Mouse (Mus musculus) CH12.LX (cell line): Measurements from ENCODE around the gene Ptgir.

Experiments used
- BHLHE40 ChIP-seq: IDR thresholded peaks from 2 replicates; pipeline ENCODE4 v1.6.1; 2011; ENCODE audit warnings: mild to moderate bottlenecking, low read depth, low read length, improper control_type of control experiment
- CHD2 ChIP-seq: IDR thresholded peaks from 2 replicates; pipeline ENCODE4 v1.6.1; 2011; ENCODE audit warnings: low read length, improper control_type of control experiment
- CTCF ChIP-seq, 2 experiments: IDR thresholded peaks in 1 of 2; conservative IDR thresholded peaks in 1 of 2; 2 replicates each; pipeline ENCODE4 v1.5.1; 2011 to 2012; ENCODE audit warnings: low read depth in 2 of 2, low read length in 2 of 2, improper control_type of control experiment in 1 of 2, inconsistent platforms in 1 of 2, mild to moderate bottlenecking in 1 of 2, moderate library complexity in 1 of 2
- ELF1 ChIP-seq: IDR thresholded peaks from 2 replicates; pipeline ENCODE4 v1.6.1; 2014; ENCODE audit warnings: low read depth, mild to moderate bottlenecking, inconsistent platforms, low read length, improper control_type of control experiment
- EP300 ChIP-seq: IDR thresholded peaks from 2 replicates; pipeline ENCODE4 v1.6.1; 2011; ENCODE audit warnings: low read length, improper control_type of control experiment
- MAX ChIP-seq: IDR thresholded peaks from 2 replicates; pipeline ENCODE4 v1.6.1; 2011; ENCODE audit warnings: low read length, improper control_type of control experiment
- MEF2A ChIP-seq: IDR thresholded peaks from 2 replicates; pipeline ENCODE4 v1.6.1; 2014; ENCODE audit warnings: low read depth, mild to moderate bottlenecking, inconsistent platforms, low read length, improper control_type of control experiment, borderline replicate concordance
- MYC ChIP-seq: IDR thresholded peaks from 2 replicates; pipeline ENCODE4 v1.6.1; 2011; ENCODE audit warnings: low read depth, mild to moderate bottlenecking, improper control_type of control experiment, low read length
- SIN3A ChIP-seq: IDR thresholded peaks from 2 replicates; pipeline ENCODE4 v1.6.1; 2012; ENCODE audit warnings: low read length, improper control_type of control experiment, inconsistent platforms
- ZC3H11A ChIP-seq: IDR thresholded peaks from 2 replicates; pipeline ENCODE4 v1.6.1; 2012; ENCODE audit warnings: low read depth, mild to moderate bottlenecking, inconsistent platforms, low read length, improper control_type of control experiment
- ZKSCAN1 ChIP-seq: IDR thresholded peaks from 2 replicates; pipeline ENCODE4 v1.6.1; 2012; ENCODE audit warnings: low read depth, inconsistent platforms, low read length, improper control_type of control experiment, borderline replicate concordance

DNA sequence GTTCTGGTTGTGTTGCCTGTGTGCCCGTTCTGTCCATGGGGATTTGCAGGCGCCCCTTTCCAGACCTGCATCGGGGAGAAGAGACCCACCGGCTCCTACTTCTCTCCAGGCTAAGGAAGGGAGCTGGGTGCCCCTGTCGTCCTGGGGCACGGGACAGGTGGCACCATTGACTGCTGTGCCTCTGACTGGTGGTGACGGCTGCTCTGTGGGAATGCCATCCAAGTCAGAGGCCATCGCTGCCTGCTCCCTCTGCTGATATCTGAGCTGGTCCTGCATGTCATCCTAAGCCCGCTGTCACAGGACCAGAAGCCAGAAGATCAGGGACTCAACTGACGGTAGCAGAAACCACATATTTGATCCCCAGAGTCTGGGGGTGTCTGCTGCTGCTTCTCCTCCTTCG lies 2.6 kb downstream of the Ptgir start:
- TF ChIP-seq ELF1 (no peak), BHLHE40 (no peak), EP300 (no peak), MAX (no peak), MEF2A (no peak), SIN3A (no peak), CTCF (conservative IDR thresholded peaks at IDR 0.05 in 1 of 2, IDR thresholded peaks at IDR 0.05 in 1 of 2; ENCODE audit: low read depth in 2 of 2, low read length in 2 of 2) (no peak), ZC3H11A (no peak), MYC (no peak), ZKSCAN1 (no peak), CHD2 (no peak)
